Mouse (Mus musculus) liver, postnatal 0 days (tissue): ENCODE data around the gene Rrp36. TPM values are rescaled to one million over a fixed set of nuclear protein-coding genes. Genes with fewer than 3 reads are reported as not detected.

ENCODE experiments used
- ATAC-seq: fragments of 200-750 bp; cut with Nextera tagmentation; 2 replicates; pipeline ENCODE4 v1.8.0; 2017; ENCODE audit warnings: mild to moderate bottlenecking, moderate library complexity
- DNase-seq: peaks from one replicate; pipeline ENCODE4 v3.0.0-alpha.2; 2016
- H3K27ac ChIP-seq: fragments of 300-500 bp; sonication (generic); 2 replicates; pipeline ENCODE4 v1.5.1; 2014; ENCODE audit warnings: antibody characterized with exemption, moderate library complexity, mild to moderate bottlenecking, low read depth
- H3K27me3 ChIP-seq: fragments of 300-500 bp; sonication (generic); 2 replicates; pipeline ENCODE4 v1.6.1; 2014; ENCODE audit warnings: low read length, control low read depth, mixed read lengths; ENCODE audit not compliant: insufficient read depth
- H3K36me3 ChIP-seq: fragments of 300-500 bp; sonication (generic); replicated peaks from 2 replicates; pipeline ENCODE4 v1.6.1; 2014; ENCODE audit warnings: mild to moderate bottlenecking, control low read depth, low read length, moderate library complexity, mixed read lengths; ENCODE audit not compliant: insufficient read depth
- H3K4me1 ChIP-seq: fragments of 300-500 bp; sonication (generic); 2 replicates; pipeline ENCODE4 v1.6.1; 2014; ENCODE audit warnings: antibody characterized with exemption, mild to moderate bottlenecking, control low read depth; ENCODE audit not compliant: insufficient read depth
- H3K4me2 ChIP-seq: fragments of 300-500 bp; sonication (generic); 2 replicates; pipeline ENCODE4 v1.6.1; 2014; ENCODE audit warnings: low read depth, mild to moderate bottlenecking, low read length, moderate library complexity, mixed read lengths
- H3K4me3 ChIP-seq: fragments of 300-500 bp; sonication (generic); 2 replicates; pipeline ENCODE4 v1.5.1; 2014; ENCODE audit warnings: low read depth, low read length
- H3K9ac ChIP-seq: fragments of 300-500 bp; sonication (generic); replicated peaks from 2 replicates; pipeline ENCODE4 v1.6.1; 2014; ENCODE audit warnings: mild to moderate bottlenecking, moderate library complexity
- H3K9me3 ChIP-seq: fragments of 300-500 bp; sonication (generic); 2 replicates; pipeline ENCODE4 v1.6.1; 2016; ENCODE audit warnings: mild to moderate bottlenecking, control low read depth, low read length, mixed read lengths
- CTCF ChIP-seq: sonication (generic); IDR thresholded peaks from 2 replicates; pipeline ENCODE4 v1.5.1; 2016; ENCODE audit warnings: antibody characterized with exemption, low read depth
- EP300 ChIP-seq: IDR thresholded peaks from 2 replicates; pipeline ENCODE4 v1.6.1; 2016; ENCODE audit warnings: antibody characterized with exemption, low read depth, mild to moderate bottlenecking
- WGBS: fragments of 180-500 bp; shearing (Covaris S2); extraction: QIAGEN DNeasy Blood & Tissue Kit; methylation state at CpG from one replicate; pipeline ENCODE4 v1.1.7; 2014; ENCODE audit not compliant: insufficient replicate concordance; 5-methylcytosine and 5-hydroxymethylcytosine counted together
- polyA plus RNA-seq: library from polyadenylated mRNA; unstranded; fragments of >200 nt; fragmentation: Nextera tagmentation; extraction: Ambion mirVana; gene quantifications from 2 replicates; pipeline ENCODE4 v1.2.1, GENCODE M21; 2015

Gene Rrp36
- polyA plus RNA-seq, 1 experiment from 2014 or later = 28.1 TPM

DNA sequence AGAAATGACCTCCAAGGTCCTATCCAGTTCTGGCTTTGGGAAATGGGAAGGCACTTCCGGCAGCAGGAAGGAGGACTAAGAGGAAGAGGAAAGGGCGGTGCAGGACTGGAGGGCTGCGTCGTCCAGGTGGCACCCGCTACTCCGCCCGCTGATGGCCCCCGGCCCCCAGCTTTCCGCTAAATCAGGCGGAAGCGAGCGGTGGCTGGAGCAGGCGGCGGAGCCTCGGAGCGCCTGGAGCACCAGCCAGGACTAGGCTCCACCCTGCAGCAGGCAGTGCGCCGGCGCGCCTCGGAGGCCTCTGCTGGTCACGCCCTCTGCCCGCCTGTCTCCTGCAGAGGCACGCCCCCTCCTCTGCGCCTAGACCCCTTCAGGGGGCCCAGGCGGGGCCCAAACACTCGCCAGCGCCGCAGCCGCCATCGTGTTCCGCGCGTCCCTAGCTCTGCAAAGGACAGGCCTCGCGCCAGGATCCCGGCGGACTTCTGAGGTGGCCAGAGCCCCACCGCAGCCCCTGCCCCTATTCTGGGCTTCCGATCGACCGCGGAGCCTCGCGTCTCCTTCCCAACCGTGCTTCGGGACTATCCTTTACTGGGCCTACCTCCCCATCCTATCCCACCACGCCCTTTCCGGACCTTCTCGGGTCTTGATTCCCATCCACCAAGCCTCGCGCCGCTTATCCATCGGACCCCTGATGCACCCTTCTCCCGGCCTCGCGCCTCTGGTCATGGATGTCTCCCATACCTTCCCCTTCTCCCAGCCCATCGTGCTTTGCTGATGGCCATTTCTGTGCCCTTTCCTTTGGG, 23.7 kb downstream of the Rrp36 start, which contains the start of gene Cul7:
Gene Cul7, plus strand, starts transcription at position 106 of the 800 bp plus-strand sequence.
- Histone ChIP-seq H3K4me2 (peak within 1 kb of the TSS; percentile 91), H3K4me3 (peak within 1 kb of the TSS; percentile 62), H3K27me3 (no peaks in the 10 kb centered on the region), H3K36me3 (peaks cover 21% of the 10 kb centered on the region), H3K4me1 (peaks cover 23% of the 10 kb centered on the region), H3K9ac (peak within 1 kb of the TSS; percentile 70), H3K9me3 (no peaks in the 10 kb centered on the region), H3K27ac (peak within 1 kb of the TSS; percentile 84)
- TF ChIP-seq EP300 = peak; percentile 41; the same call in 1 of the 2 replicates
- no peak for TF ChIP-seq CTCF
- DNase-seq (peak; percentile 90), ATAC-seq (peak; percentile 77)
- under 1% methylated on average over 43 of the region's 58 CpGs for WGBS

DNA sequence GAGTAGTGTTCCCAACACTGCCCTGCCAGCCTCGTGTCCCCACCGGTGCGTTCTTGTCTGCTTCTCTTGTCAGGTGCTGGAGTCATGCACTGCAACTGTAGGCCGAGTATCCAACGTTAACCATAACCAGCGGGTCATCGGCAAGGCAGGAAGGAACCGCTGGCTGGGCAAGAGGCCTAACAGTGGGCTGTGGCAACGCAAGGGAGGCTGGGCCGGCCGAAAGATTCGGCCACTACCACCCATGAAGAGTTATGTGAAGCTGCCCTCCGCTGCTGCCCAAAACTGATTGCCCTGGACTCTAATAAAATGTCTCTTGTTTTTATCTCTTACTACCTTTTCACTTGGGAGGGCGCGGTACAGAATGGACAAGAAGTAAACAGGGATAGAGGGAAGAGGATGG, 24.3 kb downstream of the Rrp36 start:
- peak overlapping the region; percentile 70 for H3K9ac ChIP-seq
- no peaks in the 10 kb centered on the region for H3K27me3 ChIP-seq
- H3K4me2 ChIP-seq = peak overlapping the region; percentile 91
- ATAC-seq = no peak
- H3K4me3 ChIP-seq = peak overlapping the region; percentile 62
- H3K36me3 ChIP-seq = peaks cover 21% of the 10 kb centered on the region
- H3K27ac ChIP-seq = peak overlapping the region; percentile 84
- no peak for TF ChIP-seq EP300
- no peak for TF ChIP-seq CTCF
- 24% methylated on average over 15 of the region's 15 CpGs for WGBS
- no peak for DNase-seq
- H3K9me3 ChIP-seq = no peaks in the 10 kb centered on the region
- H3K4me1 ChIP-seq = peaks cover 29% of the 10 kb centered on the region

DNA sequence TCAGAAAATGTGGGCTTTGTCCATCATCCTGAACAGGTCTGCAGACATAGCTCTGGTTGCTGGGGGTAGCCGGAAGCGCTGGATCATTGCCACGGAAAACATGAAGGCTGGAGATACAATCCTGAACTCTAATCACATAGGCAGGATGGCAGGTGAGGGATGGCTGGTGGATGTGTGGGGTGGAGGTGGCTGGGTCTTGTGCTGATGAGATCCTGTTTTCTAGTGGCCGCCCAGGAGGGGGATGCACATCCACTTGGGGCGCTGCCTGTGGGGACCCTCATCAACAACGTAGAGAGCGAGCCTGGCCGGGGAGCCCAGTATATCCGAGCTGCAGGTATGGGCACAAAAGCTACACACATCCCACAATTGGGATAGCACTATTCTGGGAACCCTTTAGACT, 25.7 kb downstream of the Rrp36 start:
- Histone ChIP-seq H3K27ac (no peak overlapping the region), H3K27me3 (no peaks in the 10 kb centered on the region), H3K4me3 (no peak overlapping the region), H3K9ac (no peak overlapping the region), H3K36me3 (peaks cover 17% of the 10 kb centered on the region), H3K4me1 (peaks cover 38% of the 10 kb centered on the region), H3K4me2 (no peak overlapping the region), H3K9me3 (no peaks in the 10 kb centered on the region)
- 89% methylated on average over 9 of the region's 9 CpGs for WGBS
- ATAC-seq (no peak), DNase-seq (no peak)
- no peak for TF ChIP-seq CTCF
- no peak for TF ChIP-seq EP300

DNA sequence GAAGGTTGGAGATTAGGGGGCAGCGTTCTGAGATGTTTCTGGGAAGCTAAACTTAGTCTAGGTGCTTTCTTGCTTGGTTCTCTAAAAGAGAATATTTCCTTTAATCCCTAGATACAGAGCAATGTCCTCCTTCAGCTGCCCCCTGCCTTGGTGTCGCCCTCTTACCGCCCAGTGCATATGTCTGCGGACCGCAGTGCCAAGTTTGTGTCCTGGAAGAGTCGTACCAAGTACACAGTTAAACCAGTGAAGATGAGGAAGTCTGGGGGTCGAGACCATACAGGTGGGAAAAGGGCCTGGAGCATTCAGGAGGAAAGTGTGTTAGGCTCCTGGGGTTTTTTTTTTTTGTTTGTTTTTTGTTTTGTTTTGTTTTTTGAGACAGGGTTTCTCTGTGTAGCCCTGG, 26.9 kb downstream of the Rrp36 start:
- DNase-seq (no peak), ATAC-seq (no peak)
- H3K27ac ChIP-seq = no peak overlapping the region
- peak overlapping the region; percentile 94 for H3K9ac ChIP-seq
- H3K4me2 ChIP-seq = peak overlapping the region; percentile 91; the same call in 1 of the 2 replicates
- H3K36me3 ChIP-seq = peaks cover 12% of the 10 kb centered on the region
- no peaks in the 10 kb centered on the region for H3K27me3 ChIP-seq
- no peaks in the 10 kb centered on the region for H3K9me3 ChIP-seq
- peak overlapping the region; percentile 98; the same call in 1 of the 2 replicates for H3K4me3 ChIP-seq
- peaks cover 38% of the 10 kb centered on the region for H3K4me1 ChIP-seq
- TF ChIP-seq EP300 (no peak), CTCF (no peak)
- 87% methylated on average over 7 of the region's 7 CpGs for WGBS

DNA sequence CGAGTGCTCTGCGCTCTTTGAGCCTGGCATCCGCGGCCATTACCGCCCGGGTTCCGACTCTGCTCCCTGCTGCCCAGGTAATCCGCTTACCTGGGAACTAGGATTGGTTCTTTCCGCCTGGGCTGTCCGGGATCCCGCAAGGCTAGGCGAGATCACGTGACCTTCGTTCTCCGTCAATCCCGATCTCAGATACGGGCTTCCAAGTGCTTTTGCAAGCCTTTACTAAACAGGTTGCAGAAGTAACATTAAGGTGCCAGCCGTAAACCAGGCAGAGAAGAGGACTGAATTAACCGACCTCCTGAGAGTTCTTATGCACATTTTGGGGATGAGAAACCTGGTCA, 27.9 kb downstream of the Rrp36 start:
- TF ChIP-seq EP300 = no peak
- TF ChIP-seq CTCF = no peak
- peak overlapping the region; percentile 94 for H3K9ac ChIP-seq
- WGBS = under 1% methylated on average over 19 of the region's 19 CpGs
- peak overlapping the region; percentile 98 for H3K4me3 ChIP-seq
- H3K36me3 ChIP-seq = peaks cover 16% of the 10 kb centered on the region
- no peaks in the 10 kb centered on the region for H3K27me3 ChIP-seq
- peaks cover 33% of the 10 kb centered on the region for H3K4me1 ChIP-seq
- peak overlapping the region; percentile 81 for H3K27ac ChIP-seq
- peak overlapping the region; percentile 91 for H3K4me2 ChIP-seq
- H3K9me3 ChIP-seq = no peaks in the 10 kb centered on the region
- ATAC-seq = peak; percentile 50
- DNase-seq = no peak

DNA sequence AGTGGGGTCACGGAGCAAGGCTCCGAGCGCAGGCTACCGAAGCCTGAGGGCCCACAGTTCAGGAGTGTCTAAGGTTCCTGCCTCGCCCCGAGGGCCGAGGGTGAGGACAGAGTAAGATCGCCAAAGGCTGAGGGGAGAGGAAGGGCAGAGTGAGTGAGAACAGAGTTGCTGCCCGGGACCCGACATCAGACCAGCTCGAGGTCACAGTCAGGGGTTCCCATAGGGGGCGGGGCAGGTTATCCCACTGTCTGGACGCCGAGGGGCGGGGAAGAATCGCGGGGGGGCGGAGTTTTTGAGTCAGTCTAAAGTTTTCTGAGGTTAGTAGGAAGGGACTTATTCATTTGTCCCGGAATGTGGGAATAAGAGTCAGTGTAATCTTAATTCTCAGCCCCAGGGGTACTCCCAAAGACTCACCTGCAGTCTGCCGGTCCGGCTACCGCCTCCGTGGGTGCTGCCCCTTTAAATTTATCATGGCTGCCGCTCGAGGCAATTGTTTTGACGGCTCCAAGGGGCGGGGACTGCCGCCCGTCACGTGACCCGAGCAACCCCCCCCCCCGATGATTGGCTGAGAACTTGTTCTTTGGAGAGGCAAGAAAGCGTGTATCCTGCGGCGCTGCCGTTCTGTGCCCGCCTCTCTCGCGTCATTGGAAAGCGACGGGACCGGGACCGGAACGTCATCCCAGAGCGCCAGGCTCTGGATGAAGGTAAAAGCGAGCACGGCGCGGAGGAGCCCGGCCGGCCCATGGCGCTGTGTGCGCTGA, 28.4 kb downstream of the Rrp36 start, which contains the start of the genes Klc4 and Mrpl2:
Gene Klc4, minus strand, starts transcription at position 462 of the 761 bp plus-strand sequence.
Gene Mrpl2, plus strand, starts transcription at position 669 of the 761 bp plus-strand sequence.
- Histone ChIP-seq H3K27me3 (no peaks in the 10 kb centered on the region), H3K4me3 (peak within 1 kb of the TSS; percentile 98), H3K4me2 (peak within 1 kb of the TSS; percentile 91), H3K4me1 (peaks cover 27% of the 10 kb centered on the region), H3K9ac (peak within 1 kb of the TSS; percentile 94), H3K9me3 (no peaks in the 10 kb centered on the region), H3K27ac (peak within 1 kb of the TSS; percentile 81), H3K36me3 (peaks cover 16% of the 10 kb centered on the region)
- WGBS = under 1% methylated on average over 53 of the region's 53 CpGs
- TF ChIP-seq CTCF = 0 out of 2 replicates have a peak, but pooled peaks have one; percentile 13
- TF ChIP-seq EP300 = peak; percentile 62; the same call in 1 of the 2 replicates
- peak; percentile 84 for ATAC-seq
- peak; percentile 99 for DNase-seq
